Mouse (Mus musculus) stomach, embryonic 16.5 days (tissue): ENCODE results near the gene Eif5a. TPM values are rescaled to one million over a fixed set of nuclear protein-coding genes. Genes with fewer than 3 reads are reported as not detected.

Source experiments
- ATAC-seq: fragments of 200-750 bp; cut with Nextera tagmentation; 2 replicates; pipeline ENCODE4 v1.8.0; 2017; ENCODE audit warnings: moderate number of reproducible peaks, moderate TSS enrichment; ENCODE audit not compliant: insufficient read depth, low FRiP score
- H3K27ac ChIP-seq: fragments of 300-500 bp; sonication (generic); 2 replicates; pipeline ENCODE4 v1.5.1; 2014; ENCODE audit warnings: low read length
- H3K27me3 ChIP-seq: fragments of 300-500 bp; sonication (generic); 2 replicates; pipeline ENCODE4 v1.6.1; 2014; ENCODE audit warnings: low read length, control low read depth, mixed read lengths; ENCODE audit not compliant: control insufficient read depth, insufficient read depth
- H3K36me3 ChIP-seq: fragments of 300-500 bp; sonication (generic); 2 replicates; pipeline ENCODE4 v1.6.1; 2014; ENCODE audit warnings: low read length; ENCODE audit not compliant: control insufficient read depth, insufficient read depth
- H3K4me1 ChIP-seq: fragments of 300-500 bp; sonication (generic); 2 replicates; pipeline ENCODE4 v1.6.1; 2014; ENCODE audit warnings: low read length, control low read depth, mixed read lengths; ENCODE audit not compliant: control insufficient read depth, insufficient read depth
- H3K4me2 ChIP-seq: fragments of 300-500 bp; sonication (generic); 2 replicates; pipeline ENCODE4 v1.6.1; 2014; ENCODE audit warnings: low read depth, low read length, mixed read lengths
- H3K4me3 ChIP-seq: fragments of 300-500 bp; sonication (generic); replicated peaks from 2 replicates; pipeline ENCODE4 v1.5.1; 2014; ENCODE audit warnings: mild to moderate bottlenecking, low read length
- H3K9ac ChIP-seq: fragments of 300-500 bp; sonication (generic); 2 replicates; pipeline ENCODE4 v1.6.1; 2014; ENCODE audit warnings: low read length
- H3K9me3 ChIP-seq: fragments of 300-500 bp; sonication (generic); replicated peaks from 2 replicates; pipeline ENCODE4 v1.6.1; 2016; ENCODE audit warnings: low read length, control low read depth; ENCODE audit not compliant: control insufficient read depth
- WGBS: fragments of 180-500 bp; shearing (Covaris S2); extraction: QIAGEN DNeasy Blood & Tissue Kit; methylation state at CpG from one replicate; pipeline ENCODE4 v1.1.7; 2014; 5-methylcytosine and 5-hydroxymethylcytosine counted together
- polyA plus RNA-seq: library from polyadenylated mRNA; unstranded; fragments of >200 nt; fragmentation: Nextera tagmentation; extraction: Ambion mirVana; gene quantifications from 2 replicates; pipeline ENCODE4 v1.2.1, GENCODE M21; 2015

The Eif5a gene
- polyA plus RNA-seq, 1 experiment from 2014 or later = 1,535 TPM

- no peak overlapping the region for H3K4me2 ChIP-seq
- H3K27me3 ChIP-seq = no peaks in the 10 kb centered on the region; the same call in 1 of the 2 replicates
- H3K9me3 ChIP-seq = no peaks in the 10 kb centered on the region
- no peaks in the 10 kb centered on the region for H3K36me3 ChIP-seq
- 0 out of 2 replicates have a peak, but pooled peaks have one; percentile 4 for ATAC-seq
- H3K27ac ChIP-seq = peak overlapping the region; percentile 7; the same call in 1 of the 2 replicates
- H3K4me1 ChIP-seq = peaks cover 27% of the 10 kb centered on the region
- H3K9ac ChIP-seq = peak overlapping the region; percentile 3; the same call in 1 of the 2 replicates
- no peak overlapping the region for H3K4me3 ChIP-seq
- WGBS = 30% methylated on average over 4 of the region's 4 CpGs
Measured at GRCm38 (mm10) chr11:69937385-69937784, 15.6 kb upstream of the Eif5a start.

- Histone ChIP-seq H3K36me3 (no peaks in the 10 kb centered on the region), H3K27ac (no peak overlapping the region), H3K4me3 (no peak overlapping the region), H3K27me3 (no peaks in the 10 kb centered on the region; the same call in 1 of the 2 replicates), H3K4me2 (peak overlapping the region; percentile 100), H3K4me1 (peaks cover 27% of the 10 kb centered on the region), H3K9ac (no peak overlapping the region), H3K9me3 (no peaks in the 10 kb centered on the region)
- 37% methylated on average over 9 of the region's 9 CpGs for WGBS
- ATAC-seq = no peak
Measured at GRCm38 (mm10) chr11:69936714-69937347, 15.1 kb upstream of the Eif5a start.

- H3K4me2 ChIP-seq = peak overlapping the region; percentile 100
- peaks cover 27% of the 10 kb centered on the region for H3K4me1 ChIP-seq
- no peak overlapping the region for H3K27ac ChIP-seq
- H3K4me3 ChIP-seq = peak overlapping the region; percentile 52
- no peaks in the 10 kb centered on the region for H3K9me3 ChIP-seq
- no peaks in the 10 kb centered on the region for H3K36me3 ChIP-seq
- WGBS = 1% methylated on average over 30 of the region's 30 CpGs
- ATAC-seq = peak; percentile 12; the same call in 1 of the 2 replicates
- H3K27me3 ChIP-seq = no peaks in the 10 kb centered on the region; the same call in 1 of the 2 replicates
- H3K9ac ChIP-seq = peak overlapping the region; percentile 72
Measured at GRCm38 (mm10) chr11:69936156-69936555, 14.4 kb upstream of the Eif5a start.

- Histone ChIP-seq H3K36me3 (no peaks in the 10 kb centered on the region), H3K4me1 (peaks cover 27% of the 10 kb centered on the region), H3K9me3 (no peaks in the 10 kb centered on the region), H3K27me3 (no peaks in the 10 kb centered on the region; the same call in 1 of the 2 replicates), H3K9ac (peak within 1 kb of the TSS; percentile 72), H3K4me2 (peak within 1 kb of the TSS; percentile 100), H3K4me3 (peak within 1 kb of the TSS; percentile 52), H3K27ac (no peak within 1 kb of the TSS)
- peak; percentile 88 for ATAC-seq
- 2% methylated on average over 54 of the region's 62 CpGs for WGBS
Measured at GRCm38 (mm10) chr11:69935137-69935879, 13.6 kb upstream of the Eif5a start, which contains the start of gene Ybx2. Gene Ybx2 (plus strand): TSS chr11:69935796.

- Histone ChIP-seq H3K27me3 (no peaks in the 10 kb centered on the region; the same call in 1 of the 2 replicates), H3K27ac (no peak overlapping the region), H3K4me2 (peak overlapping the region; percentile 47), H3K36me3 (no peaks in the 10 kb centered on the region), H3K4me3 (no peak overlapping the region), H3K9ac (no peak overlapping the region), H3K4me1 (peaks cover 27% of the 10 kb centered on the region), H3K9me3 (no peaks in the 10 kb centered on the region)
- ATAC-seq = no peak
- 12% methylated on average over 6 of the region's 6 CpGs for WGBS
Measured at GRCm38 (mm10) chr11:69934681-69935080, 12.9 kb upstream of the Eif5a start.

GRCm38 (mm10) chr11:69934169-69934568 lies 12.4 kb upstream of the Eif5a start:
- peak overlapping the region; percentile 20; the same call in 1 of the 2 replicates for H3K4me3 ChIP-seq
- H3K36me3 ChIP-seq = no peaks in the 10 kb centered on the region
- no peaks in the 10 kb centered on the region for H3K9me3 ChIP-seq
- WGBS = 1% methylated on average over 18 of the region's 18 CpGs
- peak overlapping the region; percentile 47 for H3K4me2 ChIP-seq
- peaks cover 27% of the 10 kb centered on the region for H3K4me1 ChIP-seq
- peak; percentile 46; the same call in 1 of the 2 replicates for ATAC-seq
- H3K9ac ChIP-seq = no peak overlapping the region
- no peaks in the 10 kb centered on the region; the same call in 1 of the 2 replicates for H3K27me3 ChIP-seq
- no peak overlapping the region for H3K27ac ChIP-seq

GRCm38 (mm10) chr11:69933066-69933465 lies 11.3 kb upstream of the Eif5a start:
- Histone ChIP-seq H3K9me3 (no peaks in the 10 kb centered on the region), H3K4me2 (no peak overlapping the region), H3K36me3 (no peaks in the 10 kb centered on the region), H3K9ac (no peak overlapping the region), H3K27me3 (no peaks in the 10 kb centered on the region; the same call in 1 of the 2 replicates), H3K4me1 (peaks cover 27% of the 10 kb centered on the region), H3K4me3 (no peak overlapping the region), H3K27ac (no peak overlapping the region)
- ATAC-seq = no peak
- WGBS = 61% methylated on average over 4 of the region's 4 CpGs

- H3K4me3 ChIP-seq = no peak overlapping the region
- no peak overlapping the region for H3K9ac ChIP-seq
- WGBS = 46% methylated on average over 3 of the region's 3 CpGs
- no peaks in the 10 kb centered on the region for H3K9me3 ChIP-seq
- H3K27me3 ChIP-seq = no peaks in the 10 kb centered on the region
- H3K36me3 ChIP-seq = no peaks in the 10 kb centered on the region
- ATAC-seq = no peak
- peaks cover 24% of the 10 kb centered on the region for H3K4me1 ChIP-seq
- no peak overlapping the region for H3K4me2 ChIP-seq
- H3K27ac ChIP-seq = no peak overlapping the region
Measured at GRCm38 (mm10) chr11:69932254-69932653, 10.5 kb upstream of the Eif5a start.

GRCm38 (mm10) chr11:69931769-69932168 lies 10.0 kb upstream of the Eif5a start:
- Histone ChIP-seq H3K27me3 (no peaks in the 10 kb centered on the region), H3K4me3 (no peak overlapping the region), H3K27ac (no peak overlapping the region), H3K9ac (no peak overlapping the region), H3K9me3 (no peaks in the 10 kb centered on the region), H3K4me2 (no peak overlapping the region), H3K36me3 (no peaks in the 10 kb centered on the region), H3K4me1 (peaks cover 19% of the 10 kb centered on the region)
- no peak for ATAC-seq
- 64% methylated on average over 8 of the region's 8 CpGs for WGBS
